Mouse (Mus musculus): ENCODE results near the gene Cfb.
"Not testable (repeated sequence)": the region's sequence is repeated elsewhere in the genome, so short reads cannot be mapped to it uniquely, and the experiment has no call there.

Gene Cfb

DNA sequence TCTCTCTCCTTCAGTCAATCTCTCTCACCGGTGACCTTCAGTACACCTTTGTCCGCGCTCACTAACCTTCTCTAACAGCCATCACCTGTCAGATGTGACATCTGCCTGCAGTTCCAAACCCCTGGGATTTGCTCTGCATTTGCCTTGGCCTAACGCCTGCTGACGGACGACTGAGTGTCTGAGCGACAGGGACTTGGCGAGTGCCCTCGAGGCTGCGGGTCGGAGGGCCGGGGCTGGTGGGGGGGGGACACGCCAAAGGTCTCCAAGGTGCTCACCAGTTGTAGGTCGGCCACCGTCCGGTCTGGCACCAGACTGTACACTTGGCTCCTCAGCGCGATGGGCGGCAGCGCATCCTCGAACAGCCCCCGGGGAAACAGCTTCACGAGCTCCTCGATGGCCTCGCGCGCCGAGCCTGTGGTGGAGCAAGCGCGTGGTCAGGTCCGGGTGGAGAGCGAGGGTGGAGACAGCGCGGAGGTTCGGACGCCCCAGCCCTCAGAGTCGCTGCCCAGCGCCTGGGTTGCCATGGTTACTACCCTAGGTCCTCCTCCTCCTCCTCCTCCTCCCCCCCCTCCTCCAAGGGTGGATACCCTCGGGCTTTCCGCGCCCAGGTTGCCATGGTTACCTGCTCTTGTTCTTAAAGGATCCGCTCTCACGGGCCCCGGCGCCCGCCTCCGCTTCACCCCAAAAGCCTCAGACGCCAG lies 26.0 kb downstream of the Cfb start:
- no peak for DNase-seq

DNA sequence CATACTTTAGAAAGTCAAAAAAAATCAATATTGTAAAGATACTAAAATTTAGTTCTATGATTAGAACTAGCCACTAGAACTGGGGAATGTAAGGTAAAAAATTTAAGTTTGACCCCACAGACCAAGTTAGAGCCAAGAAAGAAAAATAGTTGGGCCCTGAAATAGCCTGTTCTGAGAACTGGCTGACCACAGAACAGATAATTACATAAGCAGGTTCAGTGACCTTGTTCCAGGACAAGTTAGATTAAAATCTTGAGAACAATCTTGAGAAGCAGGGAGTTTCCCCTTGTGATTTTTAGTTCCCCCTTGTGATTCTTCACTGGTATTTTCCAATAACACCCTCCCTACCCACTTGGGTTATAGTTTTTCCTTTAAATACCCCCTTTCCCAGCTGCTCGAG lies 31.5 kb downstream of the Cfb start:
- not testable (repeated sequence) for DNase-seq

DNA sequence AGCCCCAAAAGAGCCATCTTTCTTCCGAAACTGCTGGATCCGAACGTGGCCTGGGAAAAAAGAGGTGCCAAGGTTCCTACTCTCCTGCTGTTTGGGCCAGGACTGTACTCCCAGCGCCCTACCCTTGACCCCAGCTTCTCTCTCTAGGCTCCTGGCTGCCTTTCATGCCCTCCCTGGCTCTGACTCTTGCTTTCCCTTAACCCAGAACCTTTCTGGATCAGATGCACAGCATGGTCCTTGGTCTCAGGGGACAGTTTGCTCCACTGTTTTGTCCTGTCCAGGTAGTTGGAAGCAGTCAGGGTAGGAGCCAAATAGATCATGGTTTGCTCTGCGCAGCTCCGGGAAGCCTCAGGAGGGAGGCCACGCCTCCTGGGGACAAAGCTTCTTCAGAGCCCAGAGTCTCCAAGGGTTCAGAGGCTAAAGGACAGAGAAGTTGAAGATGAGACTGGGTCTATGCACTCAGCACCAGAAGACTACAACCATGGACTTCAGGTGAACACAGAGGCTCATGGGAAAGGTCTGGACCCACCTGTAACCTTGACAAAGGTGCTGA lies 47.4 kb downstream of the Cfb start:
- no peak for DNase-seq

DNA sequence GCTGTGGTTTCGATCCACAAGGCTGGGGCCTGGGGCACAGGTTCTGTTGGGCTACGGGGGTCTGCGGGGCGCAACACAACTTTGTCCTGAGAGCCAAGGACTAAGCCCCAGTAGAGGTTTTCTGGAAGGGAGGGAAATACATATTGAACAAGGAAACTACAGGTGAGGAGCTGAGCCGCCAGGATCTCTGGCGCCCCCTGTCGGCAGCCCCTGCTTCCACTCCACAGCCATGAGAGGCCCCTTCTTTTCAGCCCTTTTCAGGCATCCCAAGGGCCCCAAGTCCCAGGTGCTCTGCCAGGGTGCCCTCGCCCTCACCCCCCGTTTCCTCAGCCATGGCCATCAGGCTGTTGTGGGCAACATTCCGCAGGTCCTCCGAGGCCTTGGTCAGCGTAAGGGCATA lies 48.6 kb downstream of the Cfb start:
- peak; percentile 40 for DNase-seq

DNA sequence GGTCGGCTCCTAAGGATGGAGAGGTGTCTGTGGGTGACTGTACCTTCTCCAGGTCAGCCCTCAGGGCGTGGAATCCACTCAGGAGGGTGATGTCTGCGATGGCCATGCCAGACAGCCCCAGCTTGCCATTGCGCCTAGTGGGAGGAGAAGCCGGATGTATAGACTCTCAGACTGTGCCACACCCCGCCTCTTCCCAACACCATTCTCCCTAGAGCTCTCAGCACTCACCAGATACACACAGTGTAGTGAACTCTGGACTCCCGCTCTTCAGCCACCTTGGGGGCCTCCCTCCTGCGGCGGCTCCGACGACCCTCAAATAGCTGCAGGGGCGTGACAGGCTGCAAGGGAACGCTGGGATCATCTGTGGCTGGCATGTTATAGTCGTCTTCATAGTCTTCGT lies 51.0 kb downstream of the Cfb start:
- DNase-seq, result no peak

DNA sequence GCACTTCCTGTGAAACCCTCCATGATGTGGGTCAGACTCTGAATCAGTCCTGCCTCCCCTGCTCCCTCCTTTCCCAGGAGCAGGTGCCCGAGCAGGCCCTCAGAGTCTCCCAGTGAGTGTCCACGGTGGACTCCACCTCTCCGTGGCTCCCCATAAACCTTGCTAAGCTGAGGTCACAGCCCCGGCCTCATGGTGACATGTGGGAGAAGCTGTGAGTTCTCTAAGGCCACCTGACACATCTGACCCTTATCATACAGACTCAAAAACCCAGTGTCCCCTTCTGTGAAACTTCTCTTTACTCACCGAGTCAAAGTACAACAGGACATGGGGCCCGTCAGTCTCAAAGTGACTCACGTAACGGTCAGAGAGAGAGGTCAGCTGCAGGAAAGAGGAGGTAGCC lies 51.5 kb downstream of the Cfb start:
- DNase-seq, result not testable (repeated sequence)

DNA sequence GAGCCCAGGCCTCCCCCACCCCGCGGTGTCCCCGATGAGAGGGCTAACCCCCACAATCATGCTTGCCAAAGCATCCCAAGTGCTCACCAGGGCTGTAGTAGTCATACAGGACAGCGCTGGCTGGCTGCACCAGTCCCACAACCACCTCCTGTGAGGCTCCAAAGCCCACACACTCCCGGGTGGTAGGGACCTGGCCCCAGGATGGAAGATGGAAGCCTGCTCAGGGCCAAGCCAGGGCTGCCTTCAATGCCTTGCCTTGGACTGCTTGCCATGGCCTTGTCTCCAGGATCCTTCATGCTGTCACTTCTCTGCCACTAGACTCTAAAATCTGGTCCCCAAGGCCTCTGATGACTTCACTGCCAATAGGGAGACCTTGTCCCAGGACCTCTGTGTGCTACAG lies 51.9 kb downstream of the Cfb start:
- DNase-seq, result not testable (repeated sequence)

DNA sequence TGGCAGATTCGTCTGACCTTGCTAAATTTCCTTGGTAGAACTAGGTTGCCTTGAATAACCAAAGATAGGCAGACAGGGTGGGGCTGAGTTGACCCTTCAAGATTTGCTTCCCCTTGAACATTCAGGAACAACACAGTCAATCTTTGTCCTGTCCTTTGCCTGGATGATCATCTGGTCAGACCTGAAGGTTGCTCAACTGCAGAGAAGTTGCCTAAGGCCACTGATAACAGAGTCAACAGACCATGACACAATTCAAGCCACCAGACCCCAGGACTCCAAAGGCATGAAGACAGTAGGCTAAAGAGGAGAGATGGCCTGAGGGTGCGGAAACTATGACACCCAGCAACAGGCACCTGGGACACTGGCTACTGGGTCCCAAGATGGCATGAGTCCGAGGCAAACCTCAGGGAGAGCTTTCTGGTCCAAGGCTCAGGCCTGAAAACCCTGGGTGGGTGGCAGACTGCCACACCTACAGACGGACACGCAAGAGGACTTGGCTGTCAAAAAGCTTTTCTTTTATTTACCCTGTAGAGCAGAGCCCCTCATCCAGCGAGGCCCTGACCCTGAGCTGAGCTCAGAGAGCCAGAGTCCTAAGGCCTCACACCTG lies 53.6 kb downstream of the Cfb start:
- no peak for DNase-seq

DNA sequence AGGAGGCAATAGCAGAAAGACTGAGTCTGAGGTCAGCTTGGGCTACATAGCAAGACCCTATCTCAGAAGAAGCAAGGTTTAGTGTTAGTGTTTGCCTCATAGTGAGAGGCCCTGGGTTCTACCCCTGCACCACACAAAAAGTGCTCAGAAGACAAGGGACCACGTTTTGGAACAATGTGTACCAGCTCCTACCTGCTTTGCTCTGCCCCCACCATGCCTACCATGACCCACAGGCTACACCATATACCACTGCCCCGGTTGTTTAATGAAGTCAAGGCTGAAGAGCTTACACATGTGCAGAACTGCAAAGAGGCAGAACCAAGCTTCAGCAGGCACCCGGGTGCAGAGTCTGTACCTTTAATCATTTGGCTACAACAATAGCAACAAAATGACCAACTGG lies 55.1 kb downstream of the Cfb start:
- no peak for DNase-seq
